Mouse (Mus musculus): ENCODE results near the gene Map4k3. TPM values are rescaled to one million over a fixed set of nuclear protein-coding genes. Genes with fewer than 3 reads are reported as not detected.
"Not testable (repeated sequence)": the region's sequence is repeated elsewhere in the genome, so short reads cannot be mapped to it uniquely, and the experiment has no call there.

The Map4k3 gene
- polyA plus RNA-seq, 1 experiment from 2014 or later = 13.8 TPM

GRCm38 (mm10) chr17:80574471-80574965 is 153.8 kb downstream of the Map4k3 start:
- Histone ChIP-seq H3K36me3 (ENCODE audit: control insufficient read depth, insufficient read depth) (no peaks in the 10 kb centered on the region), H3K27me3 (replicated peaks; ENCODE audit: control insufficient read depth, insufficient read depth, low read length) (no peaks in the 10 kb centered on the region), H3K27ac (ENCODE audit: low read depth, low read length) (no peak overlapping the region), H3K4me3 (ENCODE audit: low read depth, low read length) (no peak overlapping the region), H3K4me2 (replicated peaks; ENCODE audit: low read depth) (no peak overlapping the region), H3K9ac (ENCODE audit: low read depth, low read length) (no peak overlapping the region), H3K9me3 (ENCODE audit: control insufficient read depth) (no peaks in the 10 kb centered on the region), H3K4me1 (replicated peaks; ENCODE audit: control insufficient read depth, insufficient read depth, low read length) (no peaks in the 10 kb centered on the region)
- WGBS = 83% methylated on average over 7 of the region's 7 CpGs
- ATAC-seq = no peak
- TF ChIP-seq CTCF (IDR thresholded peaks at IDR 0.05; ENCODE audit: low read depth) = no peak

GRCm38 (mm10) chr17:80572187-80572935 is 155.9 kb downstream of the Map4k3 start:
- Histone ChIP-seq H3K36me3 (ENCODE audit: control insufficient read depth, insufficient read depth) (no peaks in the 10 kb centered on the region), H3K9ac (ENCODE audit: low read depth, low read length) (no peak overlapping the region), H3K4me3 (ENCODE audit: low read depth, low read length) (no peak overlapping the region), H3K4me1 (replicated peaks; ENCODE audit: control insufficient read depth, insufficient read depth, low read length) (no peaks in the 10 kb centered on the region), H3K4me2 (replicated peaks; ENCODE audit: low read depth) (no peak overlapping the region), H3K9me3 (ENCODE audit: control insufficient read depth) (no peaks in the 10 kb centered on the region), H3K27me3 (replicated peaks; ENCODE audit: control insufficient read depth, insufficient read depth, low read length) (no peaks in the 10 kb centered on the region), H3K27ac (ENCODE audit: low read depth, low read length) (no peak overlapping the region)
- no peak for TF ChIP-seq CTCF (IDR thresholded peaks at IDR 0.05; ENCODE audit: low read depth)
- ATAC-seq = no peak
- WGBS = 95% methylated on average over 13 of the region's 13 CpGs

DNA sequence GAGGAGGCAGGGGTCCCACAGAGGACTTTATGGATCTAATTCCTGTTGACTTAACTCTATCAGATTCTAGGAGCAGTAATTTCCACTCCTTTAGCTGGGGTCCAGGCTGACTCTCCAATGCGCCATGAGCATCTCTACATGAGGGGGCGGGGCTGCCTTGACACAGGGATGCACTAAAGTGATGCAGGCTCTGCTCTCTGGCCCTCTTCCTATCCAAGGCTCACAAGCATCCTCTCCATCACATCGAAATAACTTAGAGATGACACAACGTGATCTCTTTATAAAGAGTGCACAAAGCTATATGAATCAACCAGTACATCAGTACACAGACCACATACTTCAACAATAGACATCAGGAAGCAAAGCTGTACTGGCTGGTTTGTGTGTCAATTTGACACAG is 156.8 kb downstream of the Map4k3 start:
- Histone ChIP-seq H3K4me3 (ENCODE audit: low read depth, low read length) (no peak overlapping the region), H3K4me1 (replicated peaks; ENCODE audit: control insufficient read depth, insufficient read depth, low read length) (no peaks in the 10 kb centered on the region), H3K27ac (ENCODE audit: low read depth, low read length) (no peak overlapping the region), H3K4me2 (replicated peaks; ENCODE audit: low read depth) (no peak overlapping the region), H3K27me3 (replicated peaks; ENCODE audit: control insufficient read depth, insufficient read depth, low read length) (no peaks in the 10 kb centered on the region), H3K9ac (ENCODE audit: low read depth, low read length) (no peak overlapping the region), H3K36me3 (ENCODE audit: control insufficient read depth, insufficient read depth) (no peaks in the 10 kb centered on the region), H3K9me3 (ENCODE audit: control insufficient read depth) (no peaks in the 10 kb centered on the region)
- no peak for ATAC-seq
- no peak for TF ChIP-seq CTCF (IDR thresholded peaks at IDR 0.05; ENCODE audit: low read depth)
- WGBS = 90% methylated on average over 4 of the region's 4 CpGs

- H3K4me1 ChIP-seq (replicated peaks; ENCODE audit: control insufficient read depth, insufficient read depth, low read length); H3K9ac ChIP-seq (ENCODE audit: low read depth, low read length); H3K4me2 ChIP-seq (replicated peaks; ENCODE audit: low read depth); H3K4me3 ChIP-seq (ENCODE audit: low read depth, low read length); H3K9me3 ChIP-seq (ENCODE audit: control insufficient read depth); ATAC-seq; H3K36me3 ChIP-seq (ENCODE audit: control insufficient read depth, insufficient read depth); H3K27ac ChIP-seq (ENCODE audit: low read depth, low read length); H3K27me3 ChIP-seq (replicated peaks; ENCODE audit: control insufficient read depth, insufficient read depth, low read length): not testable (repeated sequence)
- TF ChIP-seq CTCF (IDR thresholded peaks at IDR 0.05; ENCODE audit: low read depth) = 0 out of 2 replicates have a peak, but pooled peaks have one; percentile 3
- WGBS = 98% methylated on average over 1 of the region's 2 CpGs
Measured at GRCm38 (mm10) chr17:80569718-80570117, 158.6 kb downstream of the Map4k3 start.

DNA sequence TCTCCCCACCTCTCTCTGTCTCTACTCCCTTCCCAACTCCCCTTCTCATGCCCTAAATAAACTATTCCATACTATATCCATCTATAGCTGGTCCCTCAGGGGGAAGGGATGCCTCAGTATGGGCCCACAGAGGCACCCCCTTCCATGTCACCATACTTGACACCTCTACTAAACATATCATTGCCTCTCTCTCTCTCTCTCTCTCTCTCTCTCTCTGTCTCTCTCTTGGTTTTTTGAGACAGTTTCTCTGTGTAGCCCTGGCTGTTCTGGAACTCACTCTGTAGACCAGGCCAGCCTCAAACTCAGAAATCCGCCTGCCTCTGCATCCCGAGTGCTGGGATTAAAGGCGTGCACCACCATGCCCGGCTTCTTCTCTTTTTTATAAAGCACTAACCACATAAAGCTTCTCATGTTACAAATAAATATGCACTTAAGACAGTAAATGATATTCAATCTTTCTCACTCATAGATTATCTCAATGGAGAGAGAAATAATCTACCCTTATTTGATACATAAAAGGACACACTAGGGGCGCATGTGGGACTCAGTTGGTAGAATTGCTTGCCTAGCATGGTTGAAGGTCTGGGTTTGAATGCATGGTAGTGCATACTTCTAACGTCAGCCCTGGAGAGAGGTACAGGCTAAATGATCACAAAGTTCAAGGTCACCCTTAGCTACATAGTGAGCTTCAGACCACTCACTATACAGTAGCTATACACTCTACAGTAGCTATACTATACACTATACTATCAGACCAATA is 159.3 kb downstream of the Map4k3 start:
- H3K27me3 ChIP-seq (replicated peaks; ENCODE audit: control insufficient read depth, insufficient read depth, low read length) = no peaks in the 10 kb centered on the region
- 87% methylated on average over 6 of the region's 6 CpGs for WGBS
- no peak for ATAC-seq
- no peaks in the 10 kb centered on the region for H3K4me1 ChIP-seq (replicated peaks; ENCODE audit: control insufficient read depth, insufficient read depth, low read length)
- H3K9ac ChIP-seq (ENCODE audit: low read depth, low read length) = no peak overlapping the region
- no peaks in the 10 kb centered on the region for H3K36me3 ChIP-seq (ENCODE audit: control insufficient read depth, insufficient read depth)
- H3K9me3 ChIP-seq (ENCODE audit: control insufficient read depth) = no peaks in the 10 kb centered on the region
- no peak overlapping the region for H3K27ac ChIP-seq (ENCODE audit: low read depth, low read length)
- no peak for TF ChIP-seq CTCF (IDR thresholded peaks at IDR 0.05; ENCODE audit: low read depth)
- no peak overlapping the region for H3K4me3 ChIP-seq (ENCODE audit: low read depth, low read length)
- H3K4me2 ChIP-seq (replicated peaks; ENCODE audit: low read depth) = no peak overlapping the region

DNA sequence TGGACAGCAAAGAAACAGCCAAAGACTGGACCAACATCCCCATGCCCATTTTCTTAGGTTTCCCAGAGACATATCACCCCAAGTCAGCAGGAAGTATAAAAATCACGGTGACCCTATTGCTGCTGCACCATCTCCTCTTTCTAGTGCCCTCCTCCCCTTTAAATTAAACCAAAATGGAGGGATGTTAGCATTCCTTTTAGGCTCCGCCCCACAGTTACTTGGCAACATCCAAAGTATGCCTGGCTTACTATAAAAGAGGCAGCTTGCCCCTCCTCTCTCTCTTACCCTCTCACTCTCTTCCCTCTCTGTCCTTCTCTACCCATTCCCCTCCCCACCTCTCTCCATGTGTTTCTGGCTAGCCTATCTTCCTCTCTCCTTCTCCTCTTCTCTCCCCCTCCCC is 159.8 kb downstream of the Map4k3 start:
- Histone ChIP-seq H3K4me2 (replicated peaks; ENCODE audit: low read depth) (no peak overlapping the region), H3K27ac (ENCODE audit: low read depth, low read length) (no peak overlapping the region), H3K36me3 (ENCODE audit: control insufficient read depth, insufficient read depth) (no peaks in the 10 kb centered on the region), H3K4me3 (ENCODE audit: low read depth, low read length) (no peak overlapping the region), H3K4me1 (replicated peaks; ENCODE audit: control insufficient read depth, insufficient read depth, low read length) (no peaks in the 10 kb centered on the region), H3K9me3 (ENCODE audit: control insufficient read depth) (no peaks in the 10 kb centered on the region), H3K9ac (ENCODE audit: low read depth, low read length) (no peak overlapping the region), H3K27me3 (replicated peaks; ENCODE audit: control insufficient read depth, insufficient read depth, low read length) (no peaks in the 10 kb centered on the region)
- ATAC-seq = no peak
- no peak for TF ChIP-seq CTCF (IDR thresholded peaks at IDR 0.05; ENCODE audit: low read depth)
- 95% methylated on average over 2 of the region's 2 CpGs for WGBS

Data from intestine, postnatal 0 days (tissue).